Mouse (Mus musculus) heart, embryonic 12.5 days (tissue): ENCODE measurements at regions not wholly inside any gene's neighbourhood (a gene's known extent, or its start where the extent isn't known, plus 50 kb on each side); places are given as distances from the start of the nearest gene placed in this dataset.

Experiments used
- ATAC-seq: fragments of 200-750 bp; cut with Nextera tagmentation; 2 replicates; pipeline ENCODE4 v1.8.0; 2017; ENCODE audit warnings: moderate TSS enrichment, moderate library complexity; ENCODE audit not compliant: insufficient number of reproducible peaks, low FRiP score
- H3K27ac ChIP-seq: fragments of 300-500 bp; sonication (generic); 2 replicates; pipeline ENCODE4 v1.5.1; 2016; ENCODE audit warnings: mild to moderate bottlenecking, moderate library complexity; ENCODE audit not compliant: poor library complexity, severe bottlenecking
- H3K27me3 ChIP-seq: fragments of 300-500 bp; sonication (generic); replicated peaks from 2 replicates; pipeline ENCODE4 v1.6.1; 2016; ENCODE audit warnings: mild to moderate bottlenecking, moderate library complexity
- H3K36me3 ChIP-seq: fragments of 300-500 bp; sonication (generic); 2 replicates; pipeline ENCODE4 v1.6.1; 2016; ENCODE audit warnings: mild to moderate bottlenecking, moderate library complexity
- H3K4me1 ChIP-seq: fragments of 300-500 bp; sonication (generic); replicated peaks from 2 replicates; pipeline ENCODE4 v1.6.1; 2016; ENCODE audit warnings: mild to moderate bottlenecking
- H3K4me2 ChIP-seq: fragments of 300-500 bp; sonication (generic); 2 replicates; pipeline ENCODE4 v1.6.1; 2016; ENCODE audit warnings: mild to moderate bottlenecking, moderate library complexity
- H3K4me3 ChIP-seq: fragments of 300-500 bp; sonication (generic); 2 replicates; pipeline ENCODE4 v1.5.1; 2016; ENCODE audit warnings: mild to moderate bottlenecking
- H3K9ac ChIP-seq: fragments of 300-500 bp; sonication (generic); 2 replicates; pipeline ENCODE4 v1.6.1; 2016; ENCODE audit warnings: mild to moderate bottlenecking, moderate library complexity
- H3K9me3 ChIP-seq: fragments of 300-500 bp; sonication (generic); replicated peaks from 2 replicates; pipeline ENCODE4 v1.6.1; 2016; ENCODE audit warnings: mild to moderate bottlenecking, moderate library complexity
- WGBS: fragments of 180-500 bp; shearing (Covaris S2); methylation state at CpG from one replicate; pipeline ENCODE4 v1.1.7; 2016; 5-methylcytosine and 5-hydroxymethylcytosine counted together

DNA sequence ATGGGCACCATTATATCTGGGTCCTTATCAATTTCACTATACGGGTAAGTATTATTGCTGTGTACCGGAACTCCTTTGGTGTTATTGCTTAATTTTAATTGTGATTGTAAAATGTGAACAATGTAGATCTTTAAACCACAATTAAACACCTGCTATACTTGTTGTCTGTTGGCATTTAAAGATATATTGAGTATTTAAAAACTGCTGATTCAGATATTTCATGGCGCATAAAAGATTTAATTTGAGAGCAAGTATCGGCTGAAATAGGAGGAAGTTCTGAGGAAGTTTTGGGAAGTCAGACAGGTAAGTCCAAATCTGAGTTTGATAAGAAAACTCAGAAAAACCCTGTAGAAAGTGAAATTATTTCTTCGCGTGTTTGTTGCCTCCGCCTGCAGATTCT, 142.7 kb upstream of the Tbc1d5 start:
- Histone ChIP-seq H3K27me3 (no peaks in the 10 kb centered on the region), H3K36me3 (no peaks in the 10 kb centered on the region), H3K9ac (no peak overlapping the region), H3K4me1 (no peaks in the 10 kb centered on the region), H3K4me3 (no peak overlapping the region), H3K27ac (no peak overlapping the region), H3K4me2 (no peak overlapping the region), H3K9me3 (no peaks in the 10 kb centered on the region)
- WGBS = 77% methylated on average over 7 of the region's 7 CpGs
- no peak for ATAC-seq

GRCm38 (mm10) chr17:51321025-51321424, 141.9 kb upstream of the Tbc1d5 start:
- Histone ChIP-seq H3K9ac (no peak overlapping the region), H3K27ac (no peak overlapping the region), H3K36me3 (no peaks in the 10 kb centered on the region), H3K4me3 (no peak overlapping the region), H3K27me3 (no peaks in the 10 kb centered on the region), H3K4me1 (no peaks in the 10 kb centered on the region), H3K4me2 (no peak overlapping the region), H3K9me3 (no peaks in the 10 kb centered on the region)
- WGBS = 67% methylated on average over 5 of the region's 5 CpGs
- no peak for ATAC-seq

- WGBS = 47% methylated on average over 14 of the region's 14 CpGs
- H3K36me3 ChIP-seq = no peaks in the 10 kb centered on the region
- H3K9me3 ChIP-seq = no peaks in the 10 kb centered on the region
- no peak overlapping the region for H3K27ac ChIP-seq
- H3K9ac ChIP-seq = no peak overlapping the region
- H3K4me3 ChIP-seq = no peak overlapping the region
- H3K27me3 ChIP-seq = no peaks in the 10 kb centered on the region
- H3K4me2 ChIP-seq = peak overlapping the region; percentile 45; the same call in 1 of the 2 replicates
- H3K4me1 ChIP-seq = no peaks in the 10 kb centered on the region; the same call in 1 of the 2 replicates
- ATAC-seq = 0 out of 2 replicates have a peak, but pooled peaks have one; percentile 36
Measured at GRCm38 (mm10) chr17:51304964-51305363, 125.8 kb upstream of the Tbc1d5 start.

DNA sequence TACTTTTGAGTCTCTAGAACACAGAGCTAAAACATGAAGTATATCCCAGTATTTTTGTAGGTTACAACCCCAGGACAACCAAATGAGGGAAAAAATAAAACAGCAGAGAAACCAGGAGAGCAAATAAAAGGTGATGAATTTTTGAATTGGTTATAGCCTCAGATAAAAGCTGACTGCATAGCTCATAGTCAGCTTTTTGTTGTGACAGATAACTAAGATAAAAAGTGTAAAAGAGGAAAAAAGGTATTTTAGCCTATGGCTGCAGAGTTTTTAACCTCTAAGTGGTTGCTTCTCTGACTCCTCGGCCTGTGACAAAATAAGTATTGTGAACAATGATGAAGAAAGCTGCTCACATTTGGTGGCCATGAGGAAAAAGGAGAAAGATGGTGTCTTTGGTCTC, 111.6 kb upstream of the Tbc1d5 start:
- Histone ChIP-seq H3K4me3 (no peak overlapping the region), H3K4me1 (no peaks in the 10 kb centered on the region)
- ATAC-seq = no peak

DNA sequence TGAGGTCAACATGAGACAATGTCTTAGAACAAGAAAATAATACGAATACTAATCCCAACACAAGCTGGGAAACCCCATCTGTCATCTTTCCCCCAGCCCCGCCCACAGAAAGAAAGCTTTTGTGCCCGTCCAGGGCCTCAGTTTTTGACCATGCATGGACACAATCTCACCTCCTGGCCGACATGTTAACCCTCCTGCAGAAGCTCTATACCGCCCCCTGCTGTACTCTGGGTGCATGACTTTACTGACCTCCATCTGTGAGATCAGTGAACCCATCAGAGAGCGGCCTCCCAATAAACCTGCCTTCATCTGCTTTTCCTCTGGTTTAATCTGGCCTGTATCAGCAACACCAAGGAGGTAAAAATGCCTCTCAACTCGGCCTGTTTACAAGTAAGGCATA, 109.6 kb upstream of the Tbc1d5 start:
- H3K27me3 ChIP-seq = no peaks in the 10 kb centered on the region
- ATAC-seq = no peak
- H3K27ac ChIP-seq = no peak overlapping the region
- 72% methylated on average over 7 of the region's 7 CpGs for WGBS
- no peak overlapping the region for H3K4me2 ChIP-seq
- no peaks in the 10 kb centered on the region for H3K36me3 ChIP-seq
- H3K9ac ChIP-seq = no peak overlapping the region
- H3K9me3 ChIP-seq = no peaks in the 10 kb centered on the region; the same call in 1 of the 2 replicates
- no peaks in the 10 kb centered on the region for H3K4me1 ChIP-seq
- no peak overlapping the region for H3K4me3 ChIP-seq

More for the DNA sequence above, 111.6 kb upstream of the Tbc1d5 start:
- Histone ChIP-seq H3K9me3 (no peaks in the 10 kb centered on the region; the same call in 1 of the 2 replicates), H3K36me3 (no peaks in the 10 kb centered on the region), H3K27me3 (no peaks in the 10 kb centered on the region), H3K27ac (no peak overlapping the region), H3K9ac (no peak overlapping the region), H3K4me2 (no peak overlapping the region)
- WGBS = 86% methylated on average over 1 of the region's 1 CpGs

- Histone ChIP-seq H3K27ac (no peak overlapping the region), H3K4me3 (no peak overlapping the region), H3K36me3 (no peaks in the 10 kb centered on the region), H3K4me1 (no peaks in the 10 kb centered on the region), H3K4me2 (no peak overlapping the region), H3K9me3 (no peaks in the 10 kb centered on the region; the same call in 1 of the 2 replicates), H3K27me3 (no peaks in the 10 kb centered on the region), H3K9ac (no peak overlapping the region)
- ATAC-seq = no peak
- 79% methylated on average over 8 of the region's 8 CpGs for WGBS
Measured at GRCm38 (mm10) chr17:51287878-51288277, 108.7 kb upstream of the Tbc1d5 start.

DNA sequence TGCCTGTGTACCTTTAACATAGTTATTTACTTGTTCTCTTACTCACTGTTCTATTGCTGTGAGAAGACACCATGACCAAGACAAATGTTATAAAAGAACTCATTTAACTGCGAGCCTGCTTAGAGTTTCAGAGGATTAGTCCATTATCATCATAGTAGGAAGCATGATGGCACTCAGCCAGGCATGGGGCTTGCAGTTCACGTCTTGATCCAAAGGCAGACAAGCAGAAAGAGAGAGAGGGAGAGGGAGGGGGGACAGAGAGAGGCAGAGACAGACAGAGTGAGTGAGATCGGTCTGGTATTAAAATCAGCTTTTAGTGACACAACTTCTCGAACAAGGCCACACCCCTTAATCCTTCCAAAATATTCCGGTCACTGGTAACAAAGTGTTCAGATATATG, 106.2 kb upstream of the Tbc1d5 start:
- H3K36me3 ChIP-seq = no peaks in the 10 kb centered on the region
- 72% methylated on average over 5 of the region's 5 CpGs for WGBS
- H3K4me3 ChIP-seq = no peak overlapping the region
- no peak overlapping the region for H3K4me2 ChIP-seq
- no peaks in the 10 kb centered on the region; the same call in 1 of the 2 replicates for H3K9me3 ChIP-seq
- no peaks in the 10 kb centered on the region for H3K27me3 ChIP-seq
- H3K4me1 ChIP-seq = no peaks in the 10 kb centered on the region
- H3K9ac ChIP-seq = no peak overlapping the region
- ATAC-seq = no peak
- no peak overlapping the region for H3K27ac ChIP-seq

GRCm38 (mm10) chr17:51278771-51279170, 99.6 kb upstream of the Tbc1d5 start:
- Histone ChIP-seq H3K9me3 (no peaks in the 10 kb centered on the region), H3K4me3 (no peak overlapping the region), H3K36me3 (no peaks in the 10 kb centered on the region), H3K27ac (no peak overlapping the region), H3K4me1 (0 out of 2 replicates have a peak, but pooled peaks cover 3% of the 10 kb centered on the region), H3K27me3 (no peaks in the 10 kb centered on the region), H3K9ac (no peak overlapping the region), H3K4me2 (no peak overlapping the region)
- 65% methylated on average over 7 of the region's 7 CpGs for WGBS
- ATAC-seq = no peak

DNA sequence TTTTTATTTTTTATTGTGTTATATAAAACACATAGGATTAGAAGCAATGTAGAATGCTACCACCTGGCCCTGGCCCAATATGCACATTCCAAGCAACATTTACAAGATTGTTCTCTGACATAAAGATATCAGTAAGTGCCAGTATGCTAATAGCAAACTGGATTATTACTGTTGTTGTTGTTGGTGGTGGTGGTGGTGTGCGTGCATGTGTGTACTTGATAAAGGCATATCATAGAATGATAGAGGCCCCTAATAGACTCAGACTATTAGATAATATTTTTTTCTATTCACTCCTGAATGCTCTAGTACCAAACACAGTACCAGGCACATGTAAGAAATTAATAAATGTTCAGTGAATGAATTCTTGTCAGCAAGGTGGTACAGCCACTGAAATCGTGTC, 98.9 kb upstream of the Tbc1d5 start:
- Histone ChIP-seq H3K36me3 (no peaks in the 10 kb centered on the region), H3K27ac (no peak overlapping the region), H3K27me3 (no peaks in the 10 kb centered on the region), H3K9me3 (no peaks in the 10 kb centered on the region), H3K9ac (no peak overlapping the region), H3K4me3 (no peak overlapping the region), H3K4me2 (no peak overlapping the region), H3K4me1 (0 out of 2 replicates have a peak, but pooled peaks cover 3% of the 10 kb centered on the region)
- WGBS = 67% methylated on average over 2 of the region's 2 CpGs
- ATAC-seq = no peak

DNA sequence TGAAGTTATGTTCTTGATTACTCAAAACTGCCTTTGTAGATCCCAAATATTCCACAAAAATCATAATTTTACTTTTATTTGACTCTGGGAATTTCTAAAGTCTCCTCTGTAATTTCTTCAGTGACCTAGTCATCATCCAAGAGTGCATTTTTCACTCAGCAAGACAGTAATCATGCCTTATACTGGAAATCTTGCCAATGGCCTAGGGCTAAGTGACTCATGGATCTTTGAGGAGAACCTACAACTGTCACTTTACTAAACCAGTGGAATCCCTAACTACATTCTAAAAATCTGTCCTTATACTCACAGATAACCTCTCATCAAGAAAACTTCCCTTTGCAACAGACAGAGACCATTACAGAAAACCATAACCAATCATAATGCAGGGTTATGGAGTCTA, 98.0 kb upstream of the Tbc1d5 start:
- Histone ChIP-seq H3K4me1 (0 out of 2 replicates have a peak, but pooled peaks cover 3% of the 10 kb centered on the region), H3K4me2 (no peak overlapping the region), H3K27ac (no peak overlapping the region), H3K4me3 (no peak overlapping the region), H3K9ac (no peak overlapping the region), H3K27me3 (no peaks in the 10 kb centered on the region), H3K36me3 (no peaks in the 10 kb centered on the region), H3K9me3 (no peaks in the 10 kb centered on the region)
- ATAC-seq = no peak

GRCm38 (mm10) chr17:51272025-51272424, 92.9 kb upstream of the Tbc1d5 start:
- no peaks in the 10 kb centered on the region for H3K27me3 ChIP-seq
- H3K4me2 ChIP-seq = no peak overlapping the region
- no peak overlapping the region for H3K27ac ChIP-seq
- ATAC-seq = no peak
- no peaks in the 10 kb centered on the region for H3K4me1 ChIP-seq
- no peak overlapping the region for H3K4me3 ChIP-seq
- no peak overlapping the region for H3K9ac ChIP-seq
- H3K9me3 ChIP-seq = no peaks in the 10 kb centered on the region
- H3K36me3 ChIP-seq = no peaks in the 10 kb centered on the region
- WGBS = 58% methylated on average over 1 of the region's 1 CpGs

- Histone ChIP-seq H3K27me3 (no peaks in the 10 kb centered on the region), H3K4me2 (no peak overlapping the region), H3K9me3 (no peaks in the 10 kb centered on the region), H3K4me3 (no peak overlapping the region), H3K9ac (no peak overlapping the region), H3K27ac (no peak overlapping the region), H3K36me3 (no peaks in the 10 kb centered on the region), H3K4me1 (no peaks in the 10 kb centered on the region)
- no peak for ATAC-seq
- whole genome bisulfite sequencing = 60% methylated on average over 3 of the region's 3 CpGs
Measured at GRCm38 (mm10) chr17:51262946-51263345, 83.8 kb upstream of the Tbc1d5 start.
